Mouse (Mus musculus): Measurements from ENCODE around the gene Cwc25.

Gene Cwc25

DNA sequence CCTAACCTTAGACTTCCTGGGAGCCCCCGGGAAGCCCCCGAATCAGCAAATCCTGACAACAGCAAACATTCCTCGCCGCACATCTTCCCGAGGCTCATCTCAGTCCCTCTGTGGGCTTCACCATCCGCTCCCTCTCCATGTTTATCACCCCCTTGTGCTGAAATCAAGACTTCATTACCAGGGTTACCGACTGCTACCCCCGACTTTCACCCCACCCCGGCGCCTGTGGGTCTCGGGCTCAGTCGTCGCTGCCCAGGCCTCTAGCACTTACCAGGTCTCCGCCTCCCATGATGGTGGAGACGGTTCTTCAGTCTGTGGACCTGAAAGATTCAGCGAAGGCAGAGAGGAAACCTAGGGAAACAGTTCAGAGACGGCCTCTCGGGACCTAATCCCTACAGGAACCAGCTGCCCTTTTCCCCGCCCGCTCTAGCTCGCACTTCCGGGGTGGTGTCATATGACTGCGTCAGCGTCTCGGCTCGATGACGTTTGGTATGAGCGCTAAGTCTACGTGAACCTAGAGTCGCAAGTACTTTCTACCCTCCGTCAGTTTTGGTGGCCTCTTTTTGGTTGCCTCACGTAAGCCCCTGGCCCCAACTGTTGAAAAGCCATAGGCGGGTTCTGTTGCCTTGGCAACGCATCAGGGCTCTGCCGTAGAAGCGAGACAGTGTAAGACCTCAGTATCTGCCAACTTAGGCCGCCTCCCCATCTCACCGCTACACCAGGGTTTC, at the start of gene Cwc25:
Gene Cwc25 (minus strand): TSS at position 403 of the 728 bp plus-strand sequence.
- DNase-seq (ENCODE audit: low read depth) = peak; percentile 96

DNA sequence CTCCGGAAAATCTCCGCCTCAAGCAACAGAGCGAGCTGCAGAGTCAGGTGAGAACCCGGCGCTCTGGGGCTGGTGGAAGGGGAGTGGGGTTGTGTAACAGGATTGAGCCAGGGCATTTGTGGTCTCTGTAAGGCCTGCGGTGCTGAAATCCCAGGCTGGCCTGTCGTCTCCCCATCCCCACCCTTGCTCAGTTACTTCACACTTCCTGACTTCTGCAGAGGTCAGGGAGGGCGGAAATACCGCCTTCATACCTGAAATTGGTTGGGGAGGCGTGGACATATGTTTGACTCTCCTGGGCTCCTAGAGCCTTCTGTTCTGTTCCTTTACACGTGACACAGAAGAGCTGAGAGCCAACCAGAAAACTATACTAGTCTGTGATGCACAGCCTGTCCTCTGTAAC, 49.4 kb upstream of the Cwc25 start:
- no peak for DNase-seq (ENCODE audit: low read depth)

DNA sequence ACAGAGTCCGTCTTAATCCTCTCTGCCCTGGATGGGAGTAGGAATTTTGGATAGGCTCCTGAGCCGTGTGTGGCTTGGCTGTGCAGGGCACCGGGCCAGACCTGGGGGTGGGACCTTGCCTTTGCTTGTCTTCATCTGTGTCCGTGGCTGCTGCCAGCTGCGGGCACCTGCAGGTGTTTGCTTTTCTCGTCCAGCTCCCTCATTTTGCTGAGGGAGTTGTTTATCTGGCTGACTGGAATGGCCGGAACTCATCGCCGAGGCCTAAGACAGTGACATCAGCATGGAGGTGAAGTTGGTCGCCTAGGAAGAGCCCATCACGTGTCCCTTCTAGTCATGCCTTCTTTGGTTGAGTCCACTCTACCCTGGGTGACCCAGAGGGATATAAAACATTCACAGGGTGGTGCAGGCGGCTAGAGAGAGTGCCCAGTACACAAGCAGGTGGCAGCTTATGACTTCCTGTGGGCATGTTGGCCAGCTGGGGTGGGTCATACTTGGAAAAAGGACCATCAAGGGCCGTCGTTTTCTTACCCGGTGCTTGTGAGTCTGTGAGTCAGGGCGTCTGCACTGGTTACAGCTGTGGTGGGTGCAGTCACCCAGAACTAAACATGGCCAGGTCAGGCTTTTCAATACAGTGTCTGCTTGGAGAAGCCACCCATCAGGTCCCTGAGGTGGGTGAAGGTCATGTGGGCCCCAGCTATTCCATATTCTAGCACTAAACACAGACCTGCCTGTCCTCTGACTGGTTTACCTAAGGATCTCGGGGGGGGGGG, 47.6 kb upstream of the Cwc25 start:
- no peak for DNase-seq (ENCODE audit: low read depth)

DNA sequence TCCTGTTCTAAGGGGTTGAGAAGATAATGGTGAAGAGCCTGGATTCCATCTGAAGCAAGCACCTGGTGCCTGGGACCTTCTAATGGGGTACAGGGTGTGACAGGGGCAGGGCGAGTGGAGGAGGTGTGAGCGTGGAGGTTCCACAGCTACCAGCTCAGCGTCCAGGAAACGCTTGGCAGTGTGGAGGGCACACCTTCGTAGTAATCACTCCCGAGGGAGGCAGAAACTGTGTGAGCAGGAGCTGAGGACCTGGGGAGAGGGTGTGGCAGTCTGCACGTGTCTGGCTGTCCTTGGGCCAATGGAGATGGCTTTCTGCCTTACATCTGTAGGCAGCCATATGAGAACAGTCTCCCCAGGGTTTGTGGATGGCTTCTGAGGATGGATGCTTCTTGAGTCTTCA, 46.7 kb upstream of the Cwc25 start:
- no peak for DNase-seq (ENCODE audit: low read depth)

DNA sequence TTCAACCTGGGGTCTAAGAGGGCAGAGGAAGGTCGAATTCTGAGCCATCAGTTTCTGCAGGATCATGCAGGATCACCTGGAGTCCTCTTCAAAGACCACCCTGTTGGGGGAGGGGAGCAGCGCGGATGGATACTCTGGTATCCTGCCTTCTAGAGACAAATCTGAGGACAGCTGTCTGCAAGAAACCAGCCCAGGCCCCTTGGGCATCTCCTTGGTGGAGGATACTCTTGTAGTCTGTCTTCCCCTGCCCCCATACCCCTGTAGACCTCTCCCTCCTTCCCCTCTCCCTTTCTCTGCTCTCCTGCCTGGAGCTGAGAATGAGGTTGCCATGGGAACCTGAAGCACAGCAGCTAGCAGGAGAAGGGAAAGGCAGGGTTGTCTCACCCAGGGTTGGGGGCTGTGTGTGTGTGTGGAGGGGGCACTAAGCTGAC, 46.1 kb upstream of the Cwc25 start:
- no peak for DNase-seq (ENCODE audit: low read depth)

DNA sequence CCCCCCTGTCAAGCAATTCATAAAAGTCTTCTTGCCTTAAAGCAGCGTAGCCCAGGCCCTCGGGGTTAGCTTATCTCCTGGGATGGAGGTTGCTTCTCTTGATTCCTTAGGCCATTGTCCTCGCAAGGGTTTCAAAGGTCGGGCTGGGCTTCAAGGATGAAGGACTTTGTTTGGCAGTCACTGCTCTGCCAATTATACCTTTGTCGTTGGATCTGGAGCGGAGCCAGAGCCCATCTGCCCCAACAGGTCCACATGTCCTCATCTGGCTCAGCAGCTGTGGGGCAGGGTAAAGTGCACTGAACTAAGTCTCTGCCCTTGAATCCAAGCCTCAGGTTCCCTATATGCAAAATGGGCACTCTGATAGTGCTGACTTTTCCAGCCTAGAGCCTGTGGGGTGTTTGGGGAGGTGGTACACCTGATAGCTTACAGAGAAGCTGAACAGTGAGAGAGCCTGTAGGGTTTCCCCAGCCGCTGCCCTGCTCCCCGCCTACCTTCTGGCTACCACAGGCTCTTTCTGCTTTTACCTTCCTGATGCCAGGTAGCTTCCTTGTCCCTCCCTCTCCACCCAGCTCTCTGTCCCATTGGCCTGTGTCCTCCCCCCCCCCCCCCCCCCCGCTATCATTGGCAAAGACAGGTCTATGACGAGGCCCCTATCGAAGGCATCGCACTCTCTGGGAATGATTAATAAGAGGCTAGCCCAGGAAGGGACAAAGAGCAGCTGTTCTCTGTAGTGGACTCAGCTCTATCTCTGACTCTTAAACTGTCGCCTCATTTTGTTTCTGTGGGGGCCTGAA, 45.4 kb upstream of the Cwc25 start:
- no peak for DNase-seq (ENCODE audit: low read depth)

DNA sequence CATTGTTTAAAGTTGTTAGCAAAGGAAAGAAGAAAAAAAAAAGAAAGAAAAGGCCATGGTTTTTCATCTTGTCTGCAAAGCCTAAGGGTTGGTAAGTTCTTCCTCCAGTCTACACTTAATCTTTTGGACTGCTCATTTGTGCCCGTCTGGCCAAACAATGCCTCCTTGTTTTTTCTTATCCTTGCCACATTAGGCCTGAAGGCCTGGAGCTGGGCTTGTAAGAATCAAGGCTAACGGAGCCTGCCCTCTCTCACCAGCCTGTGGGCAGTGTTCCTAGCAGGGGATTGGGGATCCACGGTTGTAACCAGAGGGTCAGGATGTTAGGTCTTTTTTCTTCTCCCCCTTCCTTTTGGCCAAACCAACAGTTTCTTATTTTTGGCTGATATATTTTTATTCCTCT, 44.6 kb upstream of the Cwc25 start:
- DNase-seq (ENCODE audit: low read depth) = no peak

DNA sequence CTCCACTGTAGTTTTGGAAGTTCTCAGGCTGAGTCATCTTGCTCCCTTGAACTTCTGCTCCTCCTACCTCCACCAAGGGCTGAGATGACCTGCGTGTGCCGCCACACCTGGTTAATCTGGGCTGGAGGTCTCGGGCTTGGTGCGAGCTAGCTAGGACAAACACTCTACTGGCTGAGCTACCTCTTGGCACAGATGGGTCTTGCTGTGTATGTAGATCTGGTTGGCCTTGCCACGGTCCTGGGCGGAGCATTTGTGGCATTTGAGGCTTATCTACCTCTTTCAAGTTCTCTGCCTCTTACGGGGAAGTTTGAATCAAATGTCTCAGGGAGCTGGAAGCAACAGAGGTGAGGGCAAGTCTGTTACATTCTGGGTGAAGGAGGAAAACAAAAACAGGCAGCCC, 44.0 kb upstream of the Cwc25 start:
- peak; percentile 85 for DNase-seq (ENCODE audit: low read depth)

DNA sequence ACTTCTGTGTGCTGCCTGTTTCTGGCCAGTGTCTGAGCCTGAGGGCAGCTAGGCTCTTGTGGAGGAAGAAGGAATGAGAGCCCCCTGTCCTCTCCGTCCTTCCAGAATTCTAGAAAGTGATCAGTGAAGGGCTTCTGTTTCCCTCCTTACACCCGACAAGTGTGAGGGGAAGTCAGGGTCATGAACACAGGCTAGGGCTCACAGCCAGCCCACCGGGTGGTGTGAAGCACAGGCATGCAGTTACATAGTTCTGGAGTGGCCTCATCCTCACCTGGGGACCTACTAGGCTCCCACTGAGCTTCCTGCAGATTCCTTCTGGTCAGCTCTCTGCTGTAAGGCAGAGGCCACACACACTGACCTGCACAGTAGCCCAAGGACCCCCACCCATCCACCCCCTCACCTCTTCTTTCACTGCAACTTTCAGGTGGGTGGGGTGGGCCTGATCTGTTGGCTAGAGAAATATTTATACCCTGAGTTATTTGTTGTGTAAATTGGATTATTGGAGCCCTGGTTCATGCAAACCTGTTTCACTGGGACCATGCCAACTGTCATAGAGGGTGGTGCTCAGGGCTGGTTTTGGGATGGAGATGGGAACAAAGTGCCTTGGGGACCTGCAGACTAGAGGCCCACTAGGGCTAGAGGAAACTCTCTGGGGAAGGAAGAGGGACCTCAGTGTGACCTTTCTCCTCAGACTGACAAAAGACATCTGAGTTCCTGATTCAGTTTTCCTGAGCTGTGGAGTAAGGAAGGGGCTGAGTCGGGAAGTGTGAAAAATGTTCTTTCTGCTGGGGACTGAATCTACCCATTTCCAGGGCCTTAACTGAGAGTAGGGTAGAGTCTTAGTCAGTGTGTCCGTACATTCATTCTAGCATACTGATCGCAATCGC, 43.1 kb upstream of the Cwc25 start:
- DNase-seq (ENCODE audit: low read depth) = no peak

DNA sequence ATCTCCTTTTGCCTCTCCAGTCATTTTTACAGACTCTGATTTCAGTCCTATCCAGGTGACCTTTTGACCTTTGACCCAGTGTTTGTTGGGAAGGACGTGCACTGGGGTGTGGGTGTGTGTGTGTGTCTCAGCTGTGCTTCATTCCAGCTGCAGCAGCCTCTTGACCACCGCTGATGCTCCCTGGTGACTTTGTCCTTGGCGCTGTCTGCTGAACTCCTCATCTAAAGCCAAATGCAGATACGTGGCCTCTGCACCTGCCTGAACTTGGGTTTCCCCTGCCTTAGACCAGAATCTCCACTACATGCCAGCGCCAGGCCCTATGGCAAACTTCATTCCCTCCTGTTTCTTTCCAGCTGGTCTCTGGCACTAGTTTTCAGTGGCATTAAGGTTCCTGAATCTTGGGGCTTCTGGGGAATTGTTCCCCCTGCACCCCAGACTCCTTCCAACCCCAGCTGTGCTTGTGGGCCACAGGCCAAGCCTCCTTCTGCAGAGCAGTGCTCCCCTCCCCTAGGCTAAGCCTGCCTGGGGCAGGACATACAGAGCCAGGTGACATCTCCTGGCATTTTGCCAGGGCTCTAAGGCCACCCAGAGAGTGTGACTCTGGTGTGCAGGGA, 42.4 kb upstream of the Cwc25 start:
- no peak for DNase-seq (ENCODE audit: low read depth)

DNA sequence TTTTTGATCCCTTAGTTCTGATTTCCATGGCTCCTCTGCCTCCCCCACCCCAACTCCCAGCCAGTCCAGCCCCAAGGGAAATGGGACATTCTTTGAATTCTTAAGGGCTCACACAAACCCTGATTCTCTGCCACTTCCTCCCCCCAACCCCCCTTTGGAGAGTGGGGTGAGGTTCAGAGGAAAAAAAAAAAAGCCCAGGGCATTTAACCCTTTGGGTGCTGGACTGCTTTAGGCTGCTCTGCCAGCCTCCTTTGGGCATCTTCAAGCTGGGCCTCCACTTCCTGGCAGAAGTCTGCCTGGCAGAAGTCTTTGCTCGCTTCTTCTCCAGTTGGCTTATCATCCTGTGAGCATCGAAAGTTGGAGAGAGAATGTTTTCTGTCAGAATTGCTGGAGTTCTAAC, 41.7 kb upstream of the Cwc25 start:
- peak; percentile 81 for DNase-seq (ENCODE audit: low read depth)

DNA sequence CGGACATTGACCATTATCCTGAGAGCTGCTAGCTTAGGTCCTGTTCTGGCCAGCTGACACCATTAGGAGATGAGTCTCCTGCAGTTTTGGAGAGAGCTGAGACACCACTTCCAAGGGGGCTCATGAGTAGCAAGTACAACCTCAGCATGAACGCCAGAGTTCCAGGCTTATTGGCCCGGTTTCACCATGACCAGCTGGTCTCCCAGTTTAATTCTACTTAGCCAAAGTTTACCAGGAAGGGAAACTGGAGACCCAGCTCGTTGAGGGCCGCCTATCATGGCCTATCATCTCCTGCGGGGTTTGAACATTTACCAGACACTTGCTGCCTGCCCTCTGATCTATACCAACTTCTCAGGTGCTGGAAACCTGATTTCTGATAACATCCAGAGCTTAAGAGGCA, 41.3 kb upstream of the Cwc25 start:
- DNase-seq (ENCODE audit: low read depth) = no peak

DNA sequence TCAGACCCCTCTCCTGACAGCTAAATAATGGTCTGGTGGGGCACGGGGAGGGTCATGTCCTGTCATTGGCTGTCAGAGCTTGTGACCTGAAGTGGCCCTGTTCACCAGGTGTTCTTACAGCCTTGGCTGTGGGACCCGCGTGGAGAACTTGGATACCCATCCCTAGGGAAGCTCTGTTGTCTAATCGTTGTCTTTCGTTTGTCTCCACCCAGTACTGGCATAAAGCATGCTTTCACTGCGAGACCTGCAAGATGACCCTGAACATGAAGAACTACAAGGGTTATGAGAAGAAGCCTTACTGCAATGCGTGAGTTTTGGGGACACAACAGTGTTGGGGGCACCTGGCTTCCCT, 40.2 kb upstream of the Cwc25 start:
- no peak for DNase-seq (ENCODE audit: low read depth)

DNA sequence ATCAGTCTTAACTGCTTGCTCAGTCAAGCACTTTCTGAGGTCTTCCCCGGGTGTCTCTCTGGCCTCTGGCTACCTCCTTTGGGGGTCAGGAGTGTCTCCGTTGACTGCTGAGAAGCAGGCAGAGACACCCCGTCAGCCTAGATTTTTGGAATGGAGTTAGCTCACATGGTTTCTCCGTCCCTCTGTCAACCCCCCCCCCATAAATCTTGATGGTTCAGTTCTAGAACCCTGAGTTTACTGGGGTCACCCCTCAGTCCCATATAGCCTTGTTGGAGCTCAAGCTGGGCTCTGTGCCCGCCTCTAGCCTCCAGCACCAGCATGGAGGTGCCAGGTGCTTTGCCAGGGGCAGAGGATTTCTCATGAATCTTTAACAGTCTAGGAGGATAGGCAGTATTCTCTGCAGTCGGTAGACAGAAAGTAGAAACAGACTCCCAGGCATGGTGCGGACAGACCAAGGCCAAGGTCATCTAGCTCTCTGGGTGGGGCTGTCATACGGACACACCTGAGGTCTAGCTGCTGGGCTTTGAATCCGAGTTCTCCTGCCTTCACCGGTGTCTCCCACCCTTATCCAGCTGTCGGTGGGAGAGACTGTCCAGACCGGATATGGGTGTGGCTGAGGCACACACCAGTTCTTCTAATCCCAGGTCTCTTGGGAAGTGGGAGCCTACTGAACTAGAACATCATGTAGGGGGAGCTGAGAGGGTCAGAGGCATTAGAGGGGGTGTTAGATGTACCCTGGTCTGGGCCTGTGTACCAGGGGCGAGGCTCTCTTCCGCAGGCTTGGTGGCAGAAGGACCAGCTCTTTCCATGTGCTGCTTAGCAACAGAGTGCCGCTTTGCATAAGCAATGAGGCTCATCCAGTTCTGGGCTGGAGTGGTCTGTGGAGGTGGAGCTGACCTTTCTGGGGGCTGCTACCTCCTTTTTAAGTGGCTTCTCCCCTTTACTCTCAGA, 39.6 kb upstream of the Cwc25 start:
- no peak for DNase-seq (ENCODE audit: low read depth)

DNA sequence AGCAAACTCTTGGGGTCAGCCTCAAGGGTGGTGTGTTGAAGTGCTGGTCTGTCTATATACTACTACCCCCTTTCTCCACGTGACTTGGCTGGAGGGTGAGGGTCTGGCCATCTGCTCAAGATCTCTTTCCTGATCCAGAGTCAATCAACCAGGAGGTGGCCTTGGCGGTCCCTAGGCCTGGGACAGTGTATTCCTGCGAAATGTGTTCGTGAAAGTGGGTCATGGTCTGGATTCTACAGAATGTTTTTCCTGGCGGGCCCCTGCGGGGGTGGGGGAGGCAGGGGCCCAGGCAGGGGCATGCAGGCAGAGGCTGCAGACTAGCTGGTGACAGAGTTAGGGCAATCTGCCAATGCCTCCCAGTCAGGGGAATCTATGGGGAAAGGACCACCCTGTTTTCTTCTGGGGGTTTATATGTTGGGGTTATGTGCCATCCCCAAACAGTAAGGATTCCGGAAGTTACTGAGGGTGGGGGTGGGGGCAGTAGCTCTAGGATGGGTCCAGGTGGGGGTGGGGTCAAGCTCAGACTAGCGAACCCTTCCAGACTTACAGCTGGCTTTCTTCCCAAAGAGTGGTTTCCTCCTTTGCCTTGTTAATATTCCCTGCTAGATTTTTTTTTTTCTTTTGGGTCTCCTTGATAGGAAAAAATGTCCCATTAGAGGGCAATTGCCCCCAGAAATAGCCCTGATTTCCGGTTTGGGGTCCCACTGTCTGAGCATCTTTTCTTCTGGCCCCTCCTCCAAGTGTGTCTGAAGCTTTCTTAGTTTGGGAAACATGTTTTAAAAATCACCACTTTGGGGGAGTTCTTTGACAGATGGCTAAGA, 38.7 kb upstream of the Cwc25 start:
- DNase-seq (ENCODE audit: low read depth) = no peak

DNA sequence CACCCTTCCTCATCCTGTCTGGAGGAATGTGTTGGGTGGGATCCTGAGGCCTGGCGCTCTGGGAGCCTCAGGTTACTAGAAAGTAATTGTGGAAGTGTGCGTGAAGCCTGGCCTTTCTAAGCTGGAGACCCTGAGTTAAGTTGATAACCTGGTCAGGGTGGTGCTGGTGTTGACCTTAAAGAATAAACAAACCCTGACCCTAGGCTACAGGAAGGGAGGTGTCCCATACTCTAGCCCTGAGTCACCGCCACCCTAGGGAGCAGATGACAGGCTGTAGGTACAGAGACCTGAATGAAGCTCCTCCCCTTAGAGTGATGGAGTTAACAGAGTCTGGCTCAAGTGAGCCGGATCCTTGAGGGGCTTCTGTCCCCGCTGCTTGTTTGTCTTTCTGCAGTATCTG, 37.5 kb upstream of the Cwc25 start:
- no peak for DNase-seq (ENCODE audit: low read depth)

DNA sequence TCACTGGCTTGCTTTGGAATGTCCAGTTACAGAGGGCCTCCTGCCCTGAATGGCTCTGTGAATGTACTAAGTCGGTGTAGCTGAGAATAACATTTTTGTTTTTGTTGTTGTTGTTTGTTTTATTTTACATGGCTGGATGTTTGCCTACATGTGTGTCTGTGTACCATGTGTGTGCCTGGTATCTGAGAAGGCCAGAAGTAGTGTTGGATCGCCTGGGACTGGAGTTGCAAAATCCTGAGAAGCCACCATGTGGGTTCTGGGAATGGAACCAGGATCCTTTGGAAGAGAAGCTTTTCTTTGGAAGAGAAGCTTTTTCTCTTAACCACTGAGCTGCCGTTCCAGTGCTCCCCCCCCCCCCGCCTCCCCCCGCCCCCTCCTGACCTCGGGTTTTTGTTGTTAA, 36.1 kb upstream of the Cwc25 start:
- no peak for DNase-seq (ENCODE audit: low read depth)

DNA sequence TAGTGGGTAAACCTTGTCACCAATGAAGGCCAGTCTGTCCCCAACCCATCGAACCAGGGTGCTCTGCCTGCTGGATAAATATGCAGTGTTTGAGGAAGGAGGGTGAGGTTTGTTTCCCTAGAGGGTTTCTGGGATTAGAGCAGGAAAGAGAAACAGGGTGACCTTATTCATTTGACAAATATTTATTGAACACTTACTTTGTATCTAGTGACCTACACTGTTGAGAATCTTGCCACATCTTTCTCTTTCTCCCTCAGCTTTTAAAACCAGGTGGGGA, 35.8 kb upstream of the Cwc25 start:
- no peak for DNase-seq (ENCODE audit: low read depth)

DNA sequence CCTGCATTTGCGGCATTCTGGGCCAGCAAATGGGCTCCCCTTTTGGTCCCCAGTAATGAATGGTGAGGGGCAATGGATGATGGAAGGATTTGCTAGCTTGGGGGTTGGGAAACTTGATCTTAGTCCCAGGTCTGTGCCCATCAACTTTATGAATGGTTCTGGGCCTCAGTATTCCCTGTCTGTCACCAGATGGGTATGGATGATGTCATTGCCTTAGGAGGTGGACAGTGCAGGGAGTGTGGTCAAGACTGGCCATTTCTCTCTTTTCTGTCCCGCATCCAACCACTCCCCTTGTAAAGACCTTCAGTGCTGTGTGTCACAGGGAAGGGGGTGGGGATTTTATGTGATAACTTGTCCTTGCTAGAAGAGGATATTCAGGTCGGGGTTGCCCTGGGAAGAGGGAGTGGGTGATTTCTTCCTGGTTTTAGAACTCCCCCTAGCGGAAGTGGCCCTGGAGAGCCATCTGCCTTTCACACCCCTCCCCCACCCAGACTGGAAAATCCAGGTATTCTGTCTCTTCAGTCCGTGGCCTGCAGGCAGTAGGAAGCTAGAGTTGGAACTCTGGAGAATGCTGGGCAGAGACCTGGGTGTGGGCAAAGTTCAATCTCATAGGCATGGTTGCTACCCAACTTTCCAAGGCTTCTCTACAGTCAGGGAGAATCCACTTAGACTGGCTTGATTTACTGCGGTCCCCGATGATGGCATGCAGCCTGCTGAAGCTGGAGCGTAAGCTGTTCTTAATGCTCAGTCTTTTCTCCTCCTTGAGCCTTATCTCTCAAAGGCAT, 35.2 kb upstream of the Cwc25 start:
- DNase-seq (ENCODE audit: low read depth) = no peak

Measured in naive thymus-derived CD4-positive, alpha-beta T cell, adult 2 months (primary cell).